In the genomic region with DNA sequence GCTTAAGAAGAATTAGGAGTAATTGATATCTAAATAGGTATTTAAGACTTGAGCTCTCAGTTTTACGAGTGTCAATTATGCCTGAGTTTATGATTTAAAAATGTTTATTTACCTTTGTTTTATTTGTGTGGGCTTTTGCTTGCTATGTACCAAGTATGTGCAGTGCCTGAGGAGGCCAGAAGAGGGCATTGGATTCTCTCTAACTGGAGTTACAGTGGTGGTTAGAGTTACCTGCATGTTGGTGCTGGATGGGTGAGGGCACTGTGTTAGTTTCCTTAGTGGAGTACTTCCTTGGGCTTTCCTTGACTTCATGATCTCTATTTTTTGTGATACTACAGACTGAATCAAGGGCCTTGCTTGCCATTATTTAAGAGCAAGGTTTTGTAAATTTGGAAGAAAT, we compare ENCODE assay signal across 9 mouse cellular contexts. TPM values are rescaled to one million over a fixed set of nuclear protein-coding genes. Genes with fewer than 3 reads are reported as not detected.
DNase-seq lines count a peak whose midpoint lies in the region; TF ChIP-seq lines count a peak whose summit lies in the region.
"Had no signal": no experiment of that assay in that cellular context is flagged by ENCODE, and none has a peak within 500 bp of the region (broad histone marks: within the 10 kb centered on the region; RNA-seq: fewer than 3 reads in every experiment).

No protein-coding gene starts in this region.

- TF ChIP-seq CTCF in left cerebral cortex, adult 2 months (IDR thresholded peaks at IDR 0.05): peak; percentile 55
- TF ChIP-seq CTCF in ES-Bruce4 (IDR thresholded peaks at IDR 0.05; ENCODE audit: low read depth, low read length): peak; percentile 13
- TF ChIP-seq CTCF in bone marrow, adult 2 months (IDR thresholded peaks at IDR 0.05; ENCODE audit: control insufficient read depth, insufficient read depth, low read length): 0 out of 2 replicates have a peak, but pooled peaks have one; percentile 12

- no peak overlapping the region for H3K27ac ChIP-seq in left cerebral cortex, adult 2 months
- no peak overlapping the region for H3K27ac ChIP-seq in ES-Bruce4 (ENCODE audit: insufficient read depth, low read length)
- H3K27ac ChIP-seq in bone marrow, adult 2 months (ENCODE audit: control insufficient read depth, insufficient read depth, low read depth, low read length, poor library complexity): no peak overlapping the region
- H3K27ac ChIP-seq: liver, embryonic 15.5 days had no signal

- H3K4me3 ChIP-seq in left cerebral cortex, adult 2 months: no peak overlapping the region
- H3K4me3 ChIP-seq in ES-Bruce4 (ENCODE audit: low read depth, low read length): no peak overlapping the region
- no peak overlapping the region for H3K4me3 ChIP-seq in bone marrow, adult 2 months (replicated peaks; ENCODE audit: control insufficient read depth, low read depth, low read length)
- H3K4me3 ChIP-seq: erythroblast, embryonic 14.5 days; liver, embryonic 15.5 days had no signal

- H3K27me3 ChIP-seq in ES-Bruce4 (ENCODE audit: control insufficient read depth, insufficient read depth, low read length, poor library complexity, severe bottlenecking): no peaks in the 10 kb centered on the region
- H3K27me3 ChIP-seq: liver, embryonic 15.5 days had no signal

- no peaks in the 10 kb centered on the region for H3K4me1 ChIP-seq in ES-Bruce4 (ENCODE audit: control insufficient read depth, insufficient read depth, low read length)
- H3K4me1 ChIP-seq in bone marrow, adult 2 months (ENCODE audit: control insufficient read depth, insufficient read depth, low read length): no peaks in the 10 kb centered on the region; the same call in 1 of the 2 replicates

- H3K9ac ChIP-seq in ES-Bruce4 (ENCODE audit: low read depth, poor library complexity, severe bottlenecking): no peak overlapping the region
- H3K9ac ChIP-seq: liver, embryonic 15.5 days had no signal

- intact Hi-C loops in left cerebral cortex, adult 2 months (cut with DNase I): no loop called here

- WGBS in bone marrow, adult 2 months: 64% methylated on average over 1 of the region's 1 CpGs

- TF ChIP-seq EP300 in ES-Bruce4 (IDR thresholded peaks at IDR 0.05; ENCODE audit: insufficient read depth, low read depth, low read length): no peak

- 0 out of 2 replicates have a peak, but pooled peaks cover 4% of the 10 kb centered on the region for H3K9me3 ChIP-seq in ES-Bruce4 (replicated peaks; ENCODE audit: control insufficient read depth, insufficient read depth, low read length, poor library complexity, severe bottlenecking)
- H3K9me3 ChIP-seq: liver, embryonic 15.5 days had no signal

- H3K36me3 ChIP-seq in ES-Bruce4 (ENCODE audit: control insufficient read depth, insufficient read depth, low read length, poor library complexity, severe bottlenecking): no peaks in the 10 kb centered on the region; the same call in 1 of the 2 replicates

- no peak for TF ChIP-seq POLR2A in ES-Bruce4 (IDR thresholded peaks at IDR 0.05; ENCODE audit: insufficient read depth, low read length)
- no peak for TF ChIP-seq POLR2A in bone marrow, adult 2 months (IDR thresholded peaks at IDR 0.05; ENCODE audit: borderline replicate concordance, control insufficient read depth, low read depth, low read length)

- no peak for DNase-seq in left cerebral cortex, adult 2 months (ENCODE audit: extremely low spot score in 1 of 2, low spot score in 2 of 2)
- DNase-seq in left cerebral cortex, adult 8-10 months (ENCODE audit: low spot score in 2 of 2): no peak
- DNase-seq in kidney, postnatal 36 days: peak; percentile 27 to 72
- DNase-seq in urinary bladder, adult 2 months (ENCODE audit: low spot score): no peak
- no peak for DNase-seq in layer of hippocampus, adult 9-11 months

RNA-seq across cellular contexts. Expression of a gene that starts 10.6 kb away (rescaled TPM):
- total RNA-seq in left cerebral cortex, adult 2 months (2021): 10 to 100 TPM; 70.3 to 73.8 TPM
- 10 to 100 TPM; 63.4 to 77.9 (median 71.0) TPM for total RNA-seq in left cerebral cortex, adult 8-10 months (2022)
- 29.7 and 37.0 TPM in 2 replicates for polyA plus RNA-seq in ES-Bruce4 (2011; ENCODE audit: insufficient read depth, insufficient read length, low read depth, missing spikeins)
- 8.5 and 28.3 TPM in 2 replicates for polyA plus RNA-seq in bone marrow, adult 2 months (2011; ENCODE audit: insufficient read depth, insufficient read length, low replicate concordance, missing spikeins)
- 46.1 and 53.9 TPM in 2 replicates for polyA plus RNA-seq in urinary bladder, adult 2 months (2012; rRNA removed)

RNA-seq across cellular contexts. Expression of a gene that starts 25.8 kb away (rescaled TPM):
- 100 to 1,000 TPM; 132 to 133 TPM for total RNA-seq in left cerebral cortex, adult 2 months (2021)
- 100 to 1,000 TPM; 106 to 112 (median 111) TPM for total RNA-seq in left cerebral cortex, adult 8-10 months (2022)
- polyA plus RNA-seq in ES-Bruce4 (2011; ENCODE audit: insufficient read depth, insufficient read length, low read depth, missing spikeins): 26.0 and 34.7 TPM in 2 replicates
- 6.5 and 10.3 TPM in 2 replicates for polyA plus RNA-seq in bone marrow, adult 2 months (2011; ENCODE audit: insufficient read depth, insufficient read length, low replicate concordance, missing spikeins)
- polyA plus RNA-seq in urinary bladder, adult 2 months (2012; rRNA removed): 34.0 and 44.0 TPM in 2 replicates

Comparison
In these comparisons a context has a peak if more than half of its experiments do, and no peak if none do; other contexts are left out.
1. DNase-seq: peak in kidney, postnatal 36 days (2 of 2); none in left cerebral cortex, adult 2 months (0 of 2), left cerebral cortex, adult 8-10 months (0 of 2), urinary bladder, adult 2 months (single experiment) and layer of hippocampus, adult 9-11 months (single experiment).
2. Peak in every context shown above with its lines, with median percentiles within 50 percentile points of each other: CTCF ChIP-seq.